Comparison of ENCODE assay signal across 8 mouse cellular contexts in the genomic region with DNA sequence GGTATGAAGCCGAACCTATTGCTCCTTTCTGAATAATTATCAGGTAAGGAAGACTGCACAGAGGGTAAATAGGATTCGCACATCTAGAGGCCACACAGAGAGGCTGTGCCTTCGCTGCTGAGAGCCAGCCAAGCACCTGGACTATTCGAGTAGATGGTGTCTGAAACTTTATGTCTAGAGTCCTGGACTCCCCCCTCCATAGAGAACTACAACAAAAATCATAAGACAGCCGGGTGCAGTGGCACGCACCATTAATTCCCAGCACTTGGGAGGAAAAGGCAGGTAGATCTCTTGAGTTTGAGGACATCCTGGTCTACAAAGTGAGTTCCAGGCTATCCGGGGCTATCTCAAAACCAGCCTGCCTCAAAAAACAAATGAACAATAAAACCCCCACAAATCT. TPM values are rescaled to one million over a fixed set of nuclear protein-coding genes. Genes with fewer than 3 reads are reported as not detected.
DNase-seq lines count a peak whose midpoint lies in the region; ATAC-seq and TF ChIP-seq lines count a peak whose summit lies in the region.

No protein-coding gene starts in this region.

- intact Hi-C loops in left cerebral cortex, adult 2 months (cut with DNase I), result loop anchor here (1.0 to 2.0 kb wide), 2 partner anchors 20 to 27 kb away; a partner anchor contains a TSS

- 82% methylated on average over 7 of the region's 7 CpGs for WGBS in embryonic facial prominence, embryonic 14.5 days
- WGBS in limb, embryonic 10.5 days, result 87% methylated on average over 7 of the region's 7 CpGs
- 86% methylated on average over 7 of the region's 7 CpGs for WGBS in neural tube, embryonic 14.5 days

- H3K9me3 ChIP-seq in embryonic facial prominence, embryonic 14.5 days (ENCODE audit: control insufficient read depth, low read length), result no peaks in the 10 kb centered on the region
- H3K9me3 ChIP-seq in limb, embryonic 10.5 days (replicated peaks), result no peaks in the 10 kb centered on the region
- H3K9me3 ChIP-seq in neural tube, embryonic 14.5 days (ENCODE audit: control insufficient read depth, low read length), result no peaks in the 10 kb centered on the region

- no peak for TF ChIP-seq CTCF in left cerebral cortex, adult 2 months (IDR thresholded peaks at IDR 0.05)

- peak overlapping the region; percentile 73 for H3K4me3 ChIP-seq in left cerebral cortex, adult 2 months
- peak overlapping the region; percentile 89 for H3K4me3 ChIP-seq in embryonic facial prominence, embryonic 14.5 days (ENCODE audit: low read depth, low read length)
- H3K4me3 ChIP-seq in limb, embryonic 10.5 days, result peak overlapping the region; percentile 96
- peak overlapping the region; percentile 93 for H3K4me3 ChIP-seq in neural tube, embryonic 14.5 days (ENCODE audit: low read depth, low read length)

- DNase-seq in left cerebral cortex, adult 2 months (ENCODE audit: extremely low spot score in 1 of 2, low spot score in 2 of 2), result no peak
- DNase-seq in left cerebral cortex, adult 9 months (ENCODE audit: low spot score in 2 of 2), result no peak
- DNase-seq in embryonic facial prominence, embryonic 14.5 days (ENCODE audit: low spot score), result no peak
- no peak for DNase-seq in limb, embryonic 10.5 days (ENCODE audit: low spot score)
- no peak for DNase-seq in urinary bladder, postnatal 4 days (ENCODE audit: low spot score in 2 of 2)
- no peak for DNase-seq in spleen, postnatal 4 days (ENCODE audit: low spot score in 2 of 2)
- DNase-seq in cerebellum, postnatal 36 days, result no peak

- H3K27me3 ChIP-seq in embryonic facial prominence, embryonic 14.5 days (replicated peaks; ENCODE audit: control insufficient read depth, insufficient read depth, low read length), result no peaks in the 10 kb centered on the region
- no peaks in the 10 kb centered on the region for H3K27me3 ChIP-seq in limb, embryonic 10.5 days (ENCODE audit: low read depth, poor library complexity, severe bottlenecking)
- H3K27me3 ChIP-seq in neural tube, embryonic 14.5 days (ENCODE audit: control insufficient read depth, insufficient read depth, low read length), result no peaks in the 10 kb centered on the region

- H3K4me1 ChIP-seq in embryonic facial prominence, embryonic 14.5 days (ENCODE audit: control insufficient read depth, insufficient read depth, low read length), result peaks cover 32% of the 10 kb centered on the region
- H3K4me1 ChIP-seq in limb, embryonic 10.5 days, result peaks cover 41% of the 10 kb centered on the region
- H3K4me1 ChIP-seq in neural tube, embryonic 14.5 days (ENCODE audit: control insufficient read depth, insufficient read depth, low read length), result peaks cover 29% of the 10 kb centered on the region

- ATAC-seq in embryonic facial prominence, embryonic 14.5 days (ENCODE audit: low read depth), result no peak
- ATAC-seq in neural tube, embryonic 14.5 days (ENCODE audit: low read depth), result no peak

- H3K36me3 ChIP-seq in embryonic facial prominence, embryonic 14.5 days (ENCODE audit: control insufficient read depth, insufficient read depth, low read length), result peaks cover 25% of the 10 kb centered on the region
- peaks cover 70% of the 10 kb centered on the region for H3K36me3 ChIP-seq in limb, embryonic 10.5 days
- H3K36me3 ChIP-seq in neural tube, embryonic 14.5 days (ENCODE audit: control insufficient read depth, insufficient read depth, low read length), result peaks cover 4% of the 10 kb centered on the region; the same call in 1 of the 2 replicates

- H3K4me2 ChIP-seq in embryonic facial prominence, embryonic 14.5 days (ENCODE audit: low read depth, low read length), result peak overlapping the region; percentile 58
- H3K4me2 ChIP-seq in neural tube, embryonic 14.5 days (ENCODE audit: low read depth, low read length), result peak overlapping the region; percentile 59

- peak overlapping the region; percentile 93 for H3K9ac ChIP-seq in embryonic facial prominence, embryonic 14.5 days (ENCODE audit: low read depth, low read length)
- H3K9ac ChIP-seq in neural tube, embryonic 14.5 days (replicated peaks; ENCODE audit: low read depth, low read length), result peak overlapping the region; percentile 92

- H3K27ac ChIP-seq in left cerebral cortex, adult 2 months, result no peak overlapping the region
- no peak overlapping the region for H3K27ac ChIP-seq in embryonic facial prominence, embryonic 14.5 days (replicated peaks; ENCODE audit: low read depth, low read length)
- peak overlapping the region; percentile 99; the same call in 1 of the 2 replicates for H3K27ac ChIP-seq in limb, embryonic 10.5 days
- no peak overlapping the region for H3K27ac ChIP-seq in neural tube, embryonic 14.5 days (ENCODE audit: low read depth, low read length)

RNA-seq across cellular contexts. Expression of a gene that starts 1.0 kb away (rescaled TPM):
- total RNA-seq in left cerebral cortex, adult 2 months (2021), result 1 to 10 TPM; 5.5 to 6.7 TPM
- 7.1 and 7.6 TPM in 2 replicates for polyA plus RNA-seq in embryonic facial prominence, embryonic 14.5 days (2014; fragmentation: Nextera tagmentation; extraction: Ambion mirVana)
- 14.2 and 14.5 TPM in 2 replicates for polyA plus RNA-seq in limb, embryonic 10.5 days (2016; fragmentation: Nextera tagmentation; extraction: Ambion mirVana)
- polyA plus RNA-seq in neural tube, embryonic 14.5 days (2014; fragmentation: Nextera tagmentation; extraction: Ambion mirVana), result 16.1 and 18.2 TPM in 2 replicates

RNA-seq across cellular contexts. Expression of a gene that starts 9.4 kb away (rescaled TPM):
- 10 to 100 TPM; 28.4 to 33.4 TPM for total RNA-seq in left cerebral cortex, adult 2 months (2021)
- polyA plus RNA-seq in embryonic facial prominence, embryonic 14.5 days (2014; fragmentation: Nextera tagmentation; extraction: Ambion mirVana), result 40.4 and 41.9 TPM in 2 replicates
- polyA plus RNA-seq in limb, embryonic 10.5 days (2016; fragmentation: Nextera tagmentation; extraction: Ambion mirVana), result 41.0 and 46.9 TPM in 2 replicates
- polyA plus RNA-seq in neural tube, embryonic 14.5 days (2014; fragmentation: Nextera tagmentation; extraction: Ambion mirVana), result 35.8 and 38.8 TPM in 2 replicates

RNA-seq across cellular contexts. Expression of a gene that starts 28.1 kb away (rescaled TPM):
- 10 to 100 TPM; 13.3 to 13.8 TPM for total RNA-seq in left cerebral cortex, adult 2 months (2021)
- polyA plus RNA-seq in embryonic facial prominence, embryonic 14.5 days (2014; fragmentation: Nextera tagmentation; extraction: Ambion mirVana), result 17.0 and 20.7 TPM in 2 replicates
- polyA plus RNA-seq in limb, embryonic 10.5 days (2016; fragmentation: Nextera tagmentation; extraction: Ambion mirVana), result 29.5 and 37.0 TPM in 2 replicates
- 35.7 and 37.2 TPM in 2 replicates for polyA plus RNA-seq in neural tube, embryonic 14.5 days (2014; fragmentation: Nextera tagmentation; extraction: Ambion mirVana)

RNA-seq across cellular contexts. Expression of a gene that starts 29.0 kb away (rescaled TPM):
- 10 to 100 TPM; 62.3 to 63.9 TPM for total RNA-seq in left cerebral cortex, adult 2 months (2021)
- 14.3 and 15.0 TPM in 2 replicates for polyA plus RNA-seq in embryonic facial prominence, embryonic 14.5 days (2014; fragmentation: Nextera tagmentation; extraction: Ambion mirVana)
- polyA plus RNA-seq in limb, embryonic 10.5 days (2016; fragmentation: Nextera tagmentation; extraction: Ambion mirVana), result 11.4 and 12.5 TPM in 2 replicates
- 15.5 TPM in 2 replicates for polyA plus RNA-seq in neural tube, embryonic 14.5 days (2014; fragmentation: Nextera tagmentation; extraction: Ambion mirVana)

RNA-seq across cellular contexts. Expression of a gene that starts 43.3 kb away (rescaled TPM):
- total RNA-seq in left cerebral cortex, adult 2 months (2021), result 1 to 10 TPM; 3.8 to 5.6 TPM
- polyA plus RNA-seq in embryonic facial prominence, embryonic 14.5 days (2014; fragmentation: Nextera tagmentation; extraction: Ambion mirVana), result 6.8 and 8.3 TPM in 2 replicates
- 6.2 and 7.9 TPM in 2 replicates for polyA plus RNA-seq in limb, embryonic 10.5 days (2016; fragmentation: Nextera tagmentation; extraction: Ambion mirVana)
- polyA plus RNA-seq in neural tube, embryonic 14.5 days (2014; fragmentation: Nextera tagmentation; extraction: Ambion mirVana), result 5.5 and 5.7 TPM in 2 replicates
